Mouse (Mus musculus) liver, embryonic 12.5 days (tissue): ENCODE results near the gene Spn. TPM values are rescaled to one million over a fixed set of nuclear protein-coding genes. Genes with fewer than 3 reads are reported as not detected.

Source experiments
- ATAC-seq: fragments of 200-750 bp; cut with Nextera tagmentation; 2 replicates; pipeline ENCODE4 v1.8.0; 2017; ENCODE audit warnings: moderate number of reproducible peaks, mild to moderate bottlenecking, moderate library complexity
- H3K27ac ChIP-seq: fragments of 300-500 bp; sonication (generic); 2 replicates; pipeline ENCODE4 v1.5.1; 2016; ENCODE audit warnings: mild to moderate bottlenecking
- H3K27me3 ChIP-seq: fragments of 300-500 bp; sonication (generic); replicated peaks from 2 replicates; pipeline ENCODE4 v1.6.1; 2016; ENCODE audit warnings: mild to moderate bottlenecking, moderate library complexity
- H3K36me3 ChIP-seq: fragments of 300-500 bp; sonication (generic); 2 replicates; pipeline ENCODE4 v1.6.1; 2016; ENCODE audit warnings: mild to moderate bottlenecking, moderate library complexity
- H3K4me1 ChIP-seq: fragments of 300-500 bp; sonication (generic); 2 replicates; pipeline ENCODE4 v1.6.1; 2016
- H3K4me2 ChIP-seq: fragments of 300-500 bp; sonication (generic); 2 replicates; pipeline ENCODE4 v1.6.1; 2016; ENCODE audit warnings: mild to moderate bottlenecking, moderate library complexity
- H3K4me3 ChIP-seq: fragments of 300-500 bp; sonication (generic); 2 replicates; pipeline ENCODE4 v1.5.1; 2016; ENCODE audit warnings: mild to moderate bottlenecking, moderate library complexity
- H3K9ac ChIP-seq: fragments of 300-500 bp; sonication (generic); 2 replicates; pipeline ENCODE4 v1.6.1; 2016; ENCODE audit warnings: mild to moderate bottlenecking, moderate library complexity
- H3K9me3 ChIP-seq: fragments of 300-500 bp; sonication (generic); replicated peaks from 2 replicates; pipeline ENCODE4 v1.6.1; 2016; ENCODE audit warnings: mild to moderate bottlenecking, moderate library complexity
- whole genome bisulfite sequencing: fragments of 180-500 bp; shearing (Covaris S2); methylation state at CpG from one replicate; pipeline ENCODE4 v1.1.7; 2016; ENCODE audit not compliant: insufficient replicate concordance; 5-methylcytosine and 5-hydroxymethylcytosine counted together
- polyA plus RNA-seq: library from polyadenylated mRNA; unstranded; fragments of >200 nt; fragmentation: Nextera tagmentation; extraction: Ambion mirVana; gene quantifications from 2 replicates; pipeline ENCODE4 v1.2.1, GENCODE M21; 2016

The Spn gene
- polyA plus RNA-seq, 1 experiment from 2014 or later, result 7.4 TPM

- Histone ChIP-seq H3K36me3 (no peaks in the 10 kb centered on the region), H3K4me1 (peaks cover 75% of the 10 kb centered on the region), H3K4me2 (no peak overlapping the region), H3K27ac (no peak overlapping the region), H3K9ac (no peak overlapping the region), H3K9me3 (no peaks in the 10 kb centered on the region), H3K4me3 (no peak overlapping the region), H3K27me3 (no peaks in the 10 kb centered on the region)
- ATAC-seq, result no peak
- 66% methylated on average over 11 of the region's 11 CpGs for WGBS
Measured at GRCm38 (mm10) chr7:127114920-127115319, 22.7 kb downstream of the Spn start.

- Histone ChIP-seq H3K36me3 (no peaks in the 10 kb centered on the region), H3K4me1 (peaks cover 67% of the 10 kb centered on the region), H3K27me3 (no peaks in the 10 kb centered on the region; the same call in 1 of the 2 replicates), H3K9ac (no peak overlapping the region), H3K27ac (no peak overlapping the region), H3K4me2 (no peak overlapping the region), H3K4me3 (no peak overlapping the region), H3K9me3 (no peaks in the 10 kb centered on the region)
- no peak for ATAC-seq
- WGBS, result 52% methylated on average over 11 of the region's 12 CpGs
Measured at GRCm38 (mm10) chr7:127113614-127114259, 23.9 kb downstream of the Spn start.

DNA sequence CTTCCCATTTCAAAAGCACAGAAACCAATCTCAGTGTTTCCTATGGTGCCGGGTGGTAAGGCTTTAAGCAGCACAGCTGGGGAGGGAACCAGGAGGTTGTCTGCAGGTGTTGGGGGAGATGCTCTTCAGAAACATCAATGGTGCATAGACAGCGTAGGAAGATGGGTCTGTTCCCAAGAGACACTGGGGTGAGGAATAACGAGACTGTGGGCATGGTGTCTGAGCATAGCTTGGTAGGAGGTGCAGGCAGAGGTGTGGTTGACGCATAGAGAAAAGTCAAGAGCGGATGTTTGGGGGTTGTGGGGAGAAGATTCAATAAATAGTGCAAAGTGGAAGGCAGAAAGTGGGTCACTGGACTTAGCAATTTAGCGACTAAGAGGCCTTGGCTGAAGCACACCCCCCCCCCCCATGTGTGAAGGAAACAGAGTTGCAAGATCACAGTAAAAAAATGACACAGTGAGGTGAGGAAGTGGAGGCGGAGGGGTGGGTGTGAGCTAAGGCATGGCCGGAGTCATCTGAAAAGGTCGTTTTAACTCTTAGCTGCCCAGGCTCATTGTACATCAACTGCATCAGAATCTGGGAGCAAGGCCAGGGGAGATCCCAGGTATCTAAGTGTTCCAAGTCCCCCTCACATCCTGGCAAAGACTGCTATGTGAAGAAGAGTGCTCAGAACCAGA lies 24.6 kb downstream of the Spn start:
- no peaks in the 10 kb centered on the region; the same call in 1 of the 2 replicates for H3K27me3 ChIP-seq
- ATAC-seq, result no peak
- no peaks in the 10 kb centered on the region for H3K9me3 ChIP-seq
- H3K4me1 ChIP-seq, result peaks cover 60% of the 10 kb centered on the region
- H3K4me2 ChIP-seq, result no peak overlapping the region
- H3K36me3 ChIP-seq, result no peaks in the 10 kb centered on the region; the same call in 1 of the 2 replicates
- no peak overlapping the region for H3K4me3 ChIP-seq
- 34% methylated on average over 9 of the region's 9 CpGs for WGBS
- no peak overlapping the region for H3K27ac ChIP-seq
- no peak overlapping the region for H3K9ac ChIP-seq

DNA sequence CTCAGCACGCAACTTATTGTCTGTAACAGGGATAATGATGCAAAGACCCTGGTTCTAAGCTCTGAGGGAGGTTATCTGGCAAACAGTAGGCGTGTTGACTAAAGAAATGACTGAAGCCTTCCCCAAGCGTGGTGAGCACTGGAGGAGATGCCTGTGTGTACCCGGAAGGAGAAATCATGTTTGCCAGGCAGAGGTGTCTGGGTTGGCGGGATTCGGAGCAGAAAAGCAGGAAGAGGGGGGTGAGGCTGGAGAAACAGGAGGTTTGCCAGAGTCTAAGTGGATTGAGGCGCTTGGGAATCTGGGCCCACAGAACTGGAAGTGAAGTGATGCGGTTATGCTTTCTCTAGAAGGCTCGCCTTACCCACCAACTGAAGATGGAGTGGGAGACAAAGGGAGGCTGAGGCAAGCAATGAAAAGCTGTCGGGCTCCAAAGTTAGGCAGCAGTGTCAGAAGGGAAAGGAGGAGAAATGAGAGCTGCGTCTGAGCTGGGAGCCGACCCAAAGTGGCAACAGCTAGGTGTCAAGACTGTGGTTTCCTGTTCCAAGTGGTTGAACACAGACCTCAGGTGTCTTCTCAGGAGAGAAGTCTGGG lies 25.3 kb downstream of the Spn start:
- H3K4me2 ChIP-seq, result no peak overlapping the region
- H3K4me1 ChIP-seq, result peaks cover 53% of the 10 kb centered on the region
- no peak overlapping the region for H3K27ac ChIP-seq
- H3K27me3 ChIP-seq, result no peaks in the 10 kb centered on the region; the same call in 1 of the 2 replicates
- ATAC-seq, result no peak
- H3K36me3 ChIP-seq, result no peaks in the 10 kb centered on the region; the same call in 1 of the 2 replicates
- no peak overlapping the region for H3K4me3 ChIP-seq
- no peaks in the 10 kb centered on the region for H3K9me3 ChIP-seq
- 69% methylated on average over 12 of the region's 12 CpGs for WGBS
- no peak overlapping the region for H3K9ac ChIP-seq

- H3K36me3 ChIP-seq, result no peaks in the 10 kb centered on the region; the same call in 1 of the 2 replicates
- no peak overlapping the region for H3K4me3 ChIP-seq
- peaks cover 3% of the 10 kb centered on the region; the same call in 1 of the 2 replicates for H3K27me3 ChIP-seq
- 27% methylated on average over 6 of the region's 6 CpGs for WGBS
- peak; percentile 56 for ATAC-seq
- H3K4me2 ChIP-seq, result no peak overlapping the region
- no peaks in the 10 kb centered on the region for H3K9me3 ChIP-seq
- peaks cover 45% of the 10 kb centered on the region for H3K4me1 ChIP-seq
- no peak overlapping the region for H3K9ac ChIP-seq
- no peak overlapping the region for H3K27ac ChIP-seq
Measured at GRCm38 (mm10) chr7:127111461-127111860, 26.2 kb downstream of the Spn start.

GRCm38 (mm10) chr7:127110239-127111007 lies 27.2 kb downstream of the Spn start:
- Histone ChIP-seq H3K27ac (no peak overlapping the region), H3K9me3 (no peaks in the 10 kb centered on the region), H3K4me3 (no peak overlapping the region), H3K27me3 (peaks cover 3% of the 10 kb centered on the region; the same call in 1 of the 2 replicates), H3K4me2 (no peak overlapping the region), H3K4me1 (peaks cover 38% of the 10 kb centered on the region), H3K9ac (no peak overlapping the region), H3K36me3 (no peaks in the 10 kb centered on the region; the same call in 1 of the 2 replicates)
- WGBS, result 39% methylated on average over 18 of the region's 18 CpGs
- ATAC-seq, result 0 out of 2 replicates have a peak, but pooled peaks have one; percentile 41

- Histone ChIP-seq H3K9me3 (no peaks in the 10 kb centered on the region), H3K27me3 (peaks cover 3% of the 10 kb centered on the region; the same call in 1 of the 2 replicates), H3K27ac (no peak overlapping the region), H3K4me2 (no peak overlapping the region), H3K4me3 (no peak overlapping the region), H3K36me3 (no peaks in the 10 kb centered on the region; the same call in 1 of the 2 replicates), H3K9ac (no peak overlapping the region), H3K4me1 (peaks cover 27% of the 10 kb centered on the region)
- no peak for ATAC-seq
- WGBS, result 70% methylated on average over 7 of the region's 7 CpGs
Measured at GRCm38 (mm10) chr7:127105551-127105950, 32.1 kb downstream of the Spn start.

GRCm38 (mm10) chr7:127104560-127105332 lies 32.9 kb downstream of the Spn start:
- H3K9ac ChIP-seq, result peak overlapping the region; percentile 38; the same call in 1 of the 2 replicates
- H3K27ac ChIP-seq, result no peak overlapping the region

GRCm38 (mm10) chr7:127103960-127104359 lies 33.7 kb downstream of the Spn start:
- H3K9me3 ChIP-seq, result no peaks in the 10 kb centered on the region
- H3K27ac ChIP-seq, result no peak overlapping the region
- H3K4me2 ChIP-seq, result no peak overlapping the region
- peaks cover 3% of the 10 kb centered on the region; the same call in 1 of the 2 replicates for H3K27me3 ChIP-seq
- ATAC-seq, result 0 out of 2 replicates have a peak, but pooled peaks have one; percentile 40
- H3K4me3 ChIP-seq, result no peak overlapping the region
- WGBS, result 52% methylated on average over 6 of the region's 6 CpGs
- no peaks in the 10 kb centered on the region; the same call in 1 of the 2 replicates for H3K36me3 ChIP-seq
- no peak overlapping the region; the same call in 1 of the 2 replicates for H3K9ac ChIP-seq
- H3K4me1 ChIP-seq, result peaks cover 27% of the 10 kb centered on the region

More at GRCm38 (mm10) chr7:127104560-127105332, 32.9 kb downstream of the Spn start:
- Histone ChIP-seq H3K36me3 (no peaks in the 10 kb centered on the region; the same call in 1 of the 2 replicates), H3K9me3 (no peaks in the 10 kb centered on the region), H3K4me3 (peak overlapping the region; percentile 25), H3K4me1 (peaks cover 27% of the 10 kb centered on the region), H3K4me2 (peak overlapping the region; percentile 54), H3K27me3 (peaks cover 3% of the 10 kb centered on the region; the same call in 1 of the 2 replicates)
- 14% methylated on average over 17 of the region's 17 CpGs for WGBS
- ATAC-seq, result peak; percentile 40

- Histone ChIP-seq H3K36me3 (no peaks in the 10 kb centered on the region), H3K9me3 (no peaks in the 10 kb centered on the region; the same call in 1 of the 2 replicates), H3K9ac (no peak overlapping the region), H3K4me2 (no peak overlapping the region), H3K4me1 (peaks cover 37% of the 10 kb centered on the region), H3K27ac (no peak overlapping the region), H3K4me3 (no peak overlapping the region), H3K27me3 (0 out of 2 replicates have a peak, but pooled peaks cover 3% of the 10 kb centered on the region)
- 72% methylated on average over 6 of the region's 6 CpGs for WGBS
- ATAC-seq, result no peak
Measured at GRCm38 (mm10) chr7:127102148-127102547, 35.5 kb downstream of the Spn start.
